Mouse (Mus musculus) layer of hippocampus, adult 18-20 months (tissue): Measurements from ENCODE around the gene Gdpd3. TPM values are rescaled to one million over a fixed set of nuclear protein-coding genes. Genes with fewer than 3 reads are reported as not detected.
A peak's percentile ranks its signal among the peaks of the same experiment; 100 is the strongest.
"Not testable (repeated sequence)": the region's sequence is repeated elsewhere in the genome, so short reads cannot be mapped to it uniquely, and the experiment has no call there.

ENCODE experiments used
- DNase-seq, 2 experiments: peaks; one replicate each; pipeline ENCODE4 v3.0.0; 2022; ENCODE audit warnings: low spot score in 2 of 2
- total RNA-seq, 2 experiments: library from RNA; stranded (reverse); gene quantifications; 2 replicates each; pipeline ENCODE4 v1.2.3; 2021

The Gdpd3 gene
- total RNA-seq, 2 experiments from 2014 or later, result 2.2 to 4.6 TPM

DNA sequence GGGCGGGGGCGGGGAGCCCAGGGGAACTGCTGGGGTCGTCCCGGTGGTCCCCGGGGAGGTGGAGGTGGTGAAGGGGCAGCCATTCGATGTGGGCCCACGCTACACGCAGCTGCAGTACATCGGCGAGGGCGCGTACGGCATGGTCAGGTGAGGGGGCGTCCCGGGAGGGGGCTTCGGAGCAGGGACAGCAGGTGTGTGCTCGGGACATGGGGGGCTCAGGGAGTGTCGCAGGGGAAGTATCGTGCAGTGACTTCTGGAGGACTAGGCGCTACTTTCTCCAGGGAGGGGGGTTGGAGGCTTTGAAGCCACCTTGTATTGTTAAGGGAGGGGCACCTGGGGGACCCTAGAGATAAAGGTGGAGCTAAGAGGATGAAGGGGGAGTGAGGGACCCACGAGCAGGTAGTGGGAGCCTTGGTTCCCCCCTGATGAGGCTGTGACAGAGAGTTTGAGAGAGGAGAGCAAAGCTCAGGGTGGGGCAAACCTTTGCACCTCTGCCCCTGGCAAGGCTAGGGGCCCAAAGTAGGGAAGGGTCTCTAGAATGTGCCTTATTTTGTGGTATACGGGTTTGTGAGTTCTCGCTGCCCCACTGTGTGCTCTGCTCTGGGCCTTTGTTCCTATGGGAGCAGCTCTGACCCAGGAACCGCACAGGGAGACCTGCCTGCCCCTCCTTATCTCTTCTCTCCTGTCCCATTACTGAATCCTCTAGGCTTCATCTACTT is 6.3 kb upstream of the Gdpd3 start:
- DNase-seq, result no peak

DNA sequence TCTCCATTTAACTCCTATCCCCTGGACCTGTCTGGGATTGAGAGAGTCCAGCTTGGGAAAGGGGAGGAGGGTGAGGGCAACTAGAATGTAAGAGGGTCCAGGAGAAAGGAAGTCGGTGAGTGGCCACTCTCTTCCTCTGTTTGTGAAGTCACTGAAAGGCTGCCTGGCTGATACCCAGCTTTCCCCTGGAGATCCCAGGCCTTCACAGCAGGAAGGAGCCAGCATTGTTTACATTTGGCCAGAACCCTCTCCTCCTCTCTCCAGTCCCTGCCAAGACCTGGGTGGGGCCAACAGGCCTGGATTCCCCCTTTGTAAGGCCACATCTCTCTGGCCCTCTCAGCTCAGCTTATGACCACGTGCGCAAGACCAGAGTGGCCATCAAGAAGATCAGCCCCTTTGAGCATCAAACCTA is 5.7 kb upstream of the Gdpd3 start:
- DNase-seq, result no peak

DNA sequence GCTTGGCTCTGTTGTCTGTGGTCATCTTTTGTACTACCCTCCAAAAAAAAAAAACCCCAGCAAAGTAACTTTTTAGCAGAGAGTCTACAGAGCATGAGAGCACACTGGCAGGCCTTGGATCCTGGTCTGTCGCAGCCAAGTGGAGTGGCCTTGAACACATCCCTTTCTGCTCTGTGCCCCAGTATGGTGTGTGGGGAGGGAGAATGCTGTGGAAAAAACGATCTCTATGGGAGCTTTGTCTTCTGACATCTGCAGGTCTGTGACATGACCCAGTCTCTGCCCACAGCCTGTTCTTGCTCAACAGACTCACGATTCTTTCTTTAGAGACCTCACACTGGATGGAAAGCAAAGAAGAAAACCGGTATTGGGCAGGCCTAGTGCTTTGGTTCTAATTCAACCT is 5.2 kb upstream of the Gdpd3 start:
- DNase-seq, result no peak

DNA sequence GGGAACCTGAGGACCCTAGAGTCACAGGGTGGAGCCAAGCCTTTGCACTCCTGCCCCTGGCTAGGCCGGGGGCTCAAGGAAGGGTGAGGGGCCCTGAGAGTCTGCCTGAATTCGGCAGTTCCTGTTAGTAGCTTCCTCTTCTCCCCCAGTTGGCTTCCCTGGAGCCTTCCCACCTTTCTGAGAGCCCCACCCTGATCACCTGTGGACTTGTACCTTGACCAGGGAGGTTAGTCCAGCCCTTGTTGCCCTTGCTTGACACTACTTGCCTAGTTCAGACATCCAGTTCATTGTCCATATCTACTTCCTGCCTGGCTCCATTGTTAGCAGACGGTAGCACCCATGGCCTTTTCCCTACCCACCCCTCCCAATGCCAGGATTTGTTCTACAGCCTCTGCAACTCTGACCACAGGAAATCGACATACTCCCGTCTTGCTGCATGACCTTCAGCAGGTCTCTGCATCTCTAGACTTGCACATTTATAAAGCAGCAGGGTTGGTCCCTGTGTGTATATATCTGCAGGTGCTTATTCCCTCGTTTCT is 4.5 kb upstream of the Gdpd3 start:
- DNase-seq, result no peak

DNA sequence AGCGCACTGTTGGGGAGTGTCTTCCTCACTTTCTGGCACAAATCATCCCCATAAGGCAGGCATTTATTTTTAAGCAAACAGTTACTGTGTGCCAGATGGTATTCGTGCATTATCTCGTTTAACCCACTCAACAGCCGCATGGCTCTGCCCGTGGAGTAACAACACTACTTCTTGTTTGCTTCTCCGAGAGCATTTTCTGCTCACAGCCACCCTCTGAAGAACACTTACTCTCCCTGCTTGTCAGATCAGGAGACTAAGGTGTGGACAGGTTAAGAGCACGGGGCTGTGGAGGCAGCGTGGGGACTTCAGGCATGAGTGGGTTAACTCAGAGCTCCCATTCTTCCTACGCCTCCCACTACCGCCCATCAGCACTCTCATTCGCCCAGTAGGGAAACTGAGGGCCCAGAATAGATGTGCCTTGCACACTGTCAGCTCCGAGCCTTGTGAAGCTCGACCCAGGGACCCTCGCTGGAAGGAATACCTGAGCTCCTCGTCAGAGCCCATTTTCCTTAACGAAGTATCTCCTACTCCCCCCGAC is 3.6 kb upstream of the Gdpd3 start:
- peak; percentile 68 to 88 for DNase-seq

DNA sequence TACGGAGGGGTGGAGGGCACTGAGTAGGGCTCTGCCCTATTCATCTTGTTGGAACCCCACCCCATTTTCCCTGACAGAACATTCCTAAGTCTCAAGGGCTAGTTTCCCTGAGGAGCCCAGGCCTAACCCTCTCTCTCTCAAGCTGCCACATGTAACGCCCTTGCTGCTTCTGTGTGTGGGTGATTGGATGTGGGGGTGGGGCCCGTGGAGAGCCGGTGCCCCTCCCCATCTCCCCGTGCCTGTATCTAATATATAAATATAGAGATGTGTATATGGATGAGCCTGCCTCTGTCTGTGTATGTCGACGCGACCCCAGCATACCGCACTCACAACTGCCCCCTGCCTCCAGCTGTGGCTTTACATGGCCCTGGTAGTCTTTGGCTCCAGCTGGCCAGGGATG is 594 bp upstream of the Gdpd3 start:
- no peak for DNase-seq

DNA sequence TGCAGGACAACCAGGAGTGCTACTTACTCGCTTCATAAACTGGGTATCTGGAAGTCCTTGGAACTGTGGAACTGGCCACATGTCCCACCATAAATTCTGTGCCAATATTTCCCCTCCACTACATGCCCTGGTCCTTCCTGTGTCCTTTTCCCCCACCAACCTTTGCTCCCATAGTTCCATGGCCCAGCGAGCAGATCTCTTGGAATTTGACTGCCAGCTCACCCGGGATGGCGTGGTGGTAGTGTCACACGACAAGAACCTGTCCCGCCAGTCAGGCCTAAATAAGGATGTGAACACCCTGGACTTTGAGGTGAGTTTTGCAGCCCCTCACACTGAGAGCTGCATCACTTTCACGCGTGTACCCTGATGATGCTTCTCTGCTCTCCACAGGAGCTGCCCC is 867 bp downstream of the Gdpd3 start:
- no peak for DNase-seq

DNA sequence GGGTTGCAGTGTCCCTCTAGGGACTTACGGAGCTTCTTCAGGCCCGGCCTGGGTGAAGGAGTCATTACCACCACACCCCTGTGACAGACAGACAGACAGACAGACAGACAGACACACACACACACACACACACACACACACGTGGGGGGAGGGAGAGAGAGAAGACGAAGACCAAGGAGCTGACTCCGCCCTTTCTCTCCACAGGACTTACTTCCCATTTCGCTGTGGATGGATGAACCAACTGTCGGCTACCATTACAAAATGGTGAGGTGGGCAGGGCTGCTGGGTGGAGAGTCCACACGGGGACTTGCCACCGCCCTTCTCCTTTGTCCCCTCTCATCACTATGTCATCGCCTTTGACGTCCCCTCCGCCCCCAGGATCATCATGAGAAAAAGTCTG is 4.7 kb downstream of the Gdpd3 start:
- no peak for DNase-seq

DNA sequence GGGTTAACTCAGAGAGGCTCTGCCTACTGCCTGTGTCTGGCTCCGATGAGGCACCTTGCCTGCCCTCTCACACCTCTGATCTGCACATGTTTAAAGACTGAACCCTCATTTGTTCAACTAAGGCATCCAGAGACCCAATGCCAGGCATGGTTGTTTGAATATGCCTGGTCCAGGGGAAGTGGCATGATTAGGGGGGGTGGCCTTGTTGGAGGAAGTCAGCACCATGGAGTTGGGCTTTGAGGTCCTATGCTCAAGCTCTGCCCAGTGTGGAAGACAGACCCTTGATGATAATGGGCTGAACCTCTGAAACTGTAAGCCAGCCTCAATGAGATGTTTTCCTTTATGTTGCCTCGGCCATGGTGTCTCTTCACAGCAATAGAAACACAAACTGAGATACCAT is 7.2 kb downstream of the Gdpd3 start:
- no peak for DNase-seq

DNA sequence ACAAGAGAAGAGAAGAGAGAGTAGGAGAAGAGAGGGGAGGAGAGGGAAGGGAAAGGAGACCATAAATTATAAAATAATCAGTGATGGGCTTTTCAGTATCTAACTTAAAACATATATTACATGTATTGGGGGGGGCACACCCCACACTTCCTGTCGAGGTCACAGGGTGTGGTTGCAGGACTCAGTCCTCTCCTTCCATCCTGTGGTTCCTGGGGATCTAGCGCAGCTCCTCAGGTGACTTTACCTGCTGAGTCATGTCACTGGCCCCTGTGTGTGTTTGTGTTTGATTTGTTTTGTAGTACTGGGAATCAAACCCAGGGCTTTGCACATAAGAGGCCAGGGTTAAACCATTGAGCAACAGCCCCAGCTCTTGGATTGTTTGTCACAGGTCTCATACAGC is 8.3 kb downstream of the Gdpd3 start:
- no peak for DNase-seq

DNA sequence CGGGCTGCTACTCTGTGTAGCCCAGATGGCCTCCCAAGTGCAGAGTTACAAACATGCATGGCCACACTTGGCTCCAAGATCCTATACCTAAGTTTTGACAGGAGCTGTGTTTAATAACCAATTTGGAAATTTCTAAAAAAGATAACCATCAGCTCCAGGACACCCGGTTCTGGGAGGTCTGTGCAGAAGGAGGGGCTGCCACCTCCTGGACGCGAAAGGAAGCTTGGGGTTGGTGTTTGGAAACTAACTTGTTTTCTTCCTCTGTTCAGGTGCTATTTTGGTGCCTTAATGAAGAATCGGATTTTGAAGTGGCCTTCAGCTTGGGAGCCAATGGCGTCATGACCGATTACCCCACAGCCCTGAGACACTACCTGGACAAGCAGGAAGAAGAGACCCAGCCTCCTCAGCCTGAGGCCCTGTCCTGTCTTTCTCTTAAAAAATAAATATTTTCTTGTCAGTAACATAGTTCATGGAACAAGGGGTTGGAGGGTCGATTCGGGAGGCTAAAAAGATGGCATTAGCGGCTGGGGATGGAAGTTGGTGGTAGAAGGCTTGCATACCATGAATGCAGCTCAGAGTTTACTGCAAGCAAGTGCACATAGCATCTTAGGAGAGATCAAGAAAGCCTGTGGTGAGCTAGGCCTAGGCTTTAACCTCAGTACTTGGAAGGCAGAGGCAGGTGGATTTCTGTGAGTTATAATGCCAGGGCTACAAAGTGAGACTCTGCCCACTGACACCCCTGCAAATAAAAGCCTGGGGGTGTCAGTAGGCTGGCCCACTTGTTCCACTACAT is 9.2 kb downstream of the Gdpd3 start:
- no peak for DNase-seq

DNA sequence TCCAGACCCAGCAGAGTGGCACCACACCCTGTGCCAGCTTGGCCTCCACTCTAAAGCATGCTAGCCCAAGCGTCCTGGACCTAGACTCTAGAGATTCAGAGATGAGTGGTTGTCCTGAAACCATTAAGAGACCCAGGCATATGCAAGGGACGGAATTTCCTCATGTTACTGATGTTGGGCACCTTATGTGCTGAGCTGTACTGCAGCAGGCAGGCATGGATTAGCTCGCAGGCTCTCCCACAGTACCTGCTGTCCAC is 9.8 kb downstream of the Gdpd3 start:
- no peak for DNase-seq

DNA sequence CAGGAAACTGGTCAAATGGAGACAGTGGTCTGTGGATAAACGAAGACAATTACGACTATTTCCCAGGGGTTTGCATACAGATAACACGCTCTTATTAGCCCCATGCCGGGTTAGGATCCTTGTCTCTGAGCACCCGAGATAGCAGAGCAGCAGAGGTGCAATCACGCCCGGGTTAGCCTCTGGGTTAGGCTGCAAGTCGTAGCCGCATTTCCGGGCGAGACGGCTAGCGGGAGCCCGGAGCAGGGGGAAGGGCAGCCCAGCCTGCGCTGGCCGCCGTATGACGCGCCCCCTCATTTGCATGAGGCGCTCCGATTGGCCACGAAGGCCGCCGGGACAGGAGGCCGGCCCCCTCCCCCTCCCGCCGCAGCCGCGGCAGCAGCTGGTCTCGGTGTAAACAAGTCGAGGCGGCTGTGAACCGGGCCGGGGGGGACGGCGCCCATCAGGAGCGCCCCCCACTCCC is 10.5 kb downstream of the Gdpd3 start, which contains the start of gene Ypel3:
TSS of gene Ypel3 (plus strand) at position 358 of the 460 bp plus-strand sequence.
- DNase-seq, result peak; percentile 95 to 97

DNA sequence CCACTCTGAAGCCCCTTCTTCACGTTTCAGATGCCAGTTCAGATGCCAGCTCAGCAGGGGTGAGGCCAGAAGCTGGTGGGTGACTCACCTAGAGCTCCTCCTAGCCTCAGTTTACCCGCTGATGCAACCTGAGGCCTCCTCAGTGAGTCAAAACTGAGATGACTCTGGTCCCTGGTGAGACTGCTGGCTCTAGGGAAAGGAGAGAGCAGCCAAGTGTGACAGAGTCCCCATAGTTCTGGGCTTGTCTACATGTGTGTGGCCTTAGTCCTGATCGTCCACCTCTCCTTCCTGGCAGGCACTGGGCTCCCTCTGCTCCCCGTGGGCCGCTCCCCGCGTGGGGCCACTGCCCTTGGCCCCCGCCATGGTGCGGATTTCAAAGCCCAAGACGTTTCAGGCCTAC is 11.3 kb downstream of the Gdpd3 start:
- no peak for DNase-seq

DNA sequence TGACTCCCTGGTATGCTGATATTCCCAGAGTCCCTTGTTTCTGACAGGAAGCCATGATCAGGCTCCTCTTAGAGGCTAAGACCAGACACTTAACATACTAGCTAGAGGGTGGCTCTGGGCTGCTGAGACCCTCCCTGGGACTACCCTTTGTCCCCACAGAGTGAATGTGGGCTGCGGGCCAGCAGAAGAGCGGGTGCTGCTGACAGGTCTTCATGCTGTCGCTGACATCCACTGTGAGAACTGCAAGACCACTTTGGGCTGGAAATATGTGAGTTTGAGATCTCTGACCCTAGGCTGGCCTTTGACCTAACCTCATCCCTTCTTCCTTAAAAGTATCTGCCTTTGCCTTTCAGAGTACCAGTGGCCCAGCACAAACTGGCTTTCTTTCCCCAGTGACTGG is 12.0 kb downstream of the Gdpd3 start:
- DNase-seq, result no peak

DNA sequence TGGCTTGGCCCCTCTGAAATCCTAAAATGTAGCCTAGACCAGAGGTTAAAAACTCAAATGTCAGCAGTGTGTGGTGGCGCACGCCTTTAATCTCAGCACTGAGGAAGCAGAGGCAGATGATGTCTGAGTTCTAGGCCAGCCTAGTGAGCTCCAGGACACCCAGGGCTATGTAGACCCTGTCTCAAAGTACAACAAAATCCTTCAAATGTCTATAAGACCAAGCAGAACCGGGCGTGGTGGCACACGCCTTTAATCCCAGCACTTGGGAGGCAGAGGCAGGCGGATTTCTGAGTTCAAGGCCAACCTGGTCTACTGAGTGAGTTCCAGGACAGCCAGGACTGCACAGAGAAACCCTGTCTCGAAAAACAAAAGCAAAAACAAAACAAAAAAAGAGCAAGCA is 13.0 kb downstream of the Gdpd3 start:
- not testable (repeated sequence) for DNase-seq

DNA sequence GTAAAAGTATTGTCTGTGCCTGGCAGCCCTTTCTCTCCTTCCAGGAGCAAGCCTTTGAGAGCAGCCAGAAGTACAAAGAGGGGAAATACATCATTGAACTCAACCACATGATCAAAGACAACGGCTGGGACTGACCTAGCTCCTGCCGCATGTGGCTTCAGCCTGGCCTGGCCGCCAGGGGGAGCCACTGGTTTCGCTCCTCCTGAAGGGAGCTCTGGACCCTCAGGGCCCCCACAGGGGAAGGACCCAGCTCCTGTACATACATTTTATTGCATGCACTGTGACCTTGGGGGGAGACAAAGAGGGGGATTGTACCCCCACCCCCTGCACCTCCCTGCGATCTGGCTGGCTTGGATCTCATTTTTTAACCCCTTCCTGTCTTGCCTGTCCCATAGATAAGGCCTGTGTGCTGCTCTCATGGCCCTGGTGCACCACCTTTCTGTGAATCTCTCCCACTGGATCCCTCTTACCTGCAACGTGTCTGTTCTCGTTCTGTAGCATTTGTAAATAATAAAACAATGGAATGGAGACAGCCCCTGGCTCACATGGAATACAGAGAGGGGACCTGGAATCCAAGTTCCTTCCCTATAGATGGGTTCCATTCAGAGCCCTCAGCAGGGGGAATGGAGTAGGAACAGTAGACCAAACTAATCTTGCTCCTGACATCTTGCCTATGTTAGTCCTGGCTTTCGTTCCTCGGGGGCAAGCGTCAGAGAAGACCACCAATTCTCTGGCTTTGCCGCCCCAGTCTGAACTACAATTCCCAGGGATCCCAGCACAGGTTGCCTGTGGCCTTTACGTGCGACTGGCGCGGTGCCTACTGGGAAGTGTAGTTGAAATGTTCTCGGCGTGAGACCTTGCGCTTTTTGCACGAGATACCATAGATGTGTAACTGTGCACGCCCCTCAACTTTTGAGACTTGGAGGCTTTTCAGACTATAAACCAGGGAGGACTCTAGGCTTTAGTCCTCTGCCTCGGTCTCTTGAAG is 14.1 kb downstream of the Gdpd3 start:
- peak; percentile 76 to 89 for DNase-seq

DNA sequence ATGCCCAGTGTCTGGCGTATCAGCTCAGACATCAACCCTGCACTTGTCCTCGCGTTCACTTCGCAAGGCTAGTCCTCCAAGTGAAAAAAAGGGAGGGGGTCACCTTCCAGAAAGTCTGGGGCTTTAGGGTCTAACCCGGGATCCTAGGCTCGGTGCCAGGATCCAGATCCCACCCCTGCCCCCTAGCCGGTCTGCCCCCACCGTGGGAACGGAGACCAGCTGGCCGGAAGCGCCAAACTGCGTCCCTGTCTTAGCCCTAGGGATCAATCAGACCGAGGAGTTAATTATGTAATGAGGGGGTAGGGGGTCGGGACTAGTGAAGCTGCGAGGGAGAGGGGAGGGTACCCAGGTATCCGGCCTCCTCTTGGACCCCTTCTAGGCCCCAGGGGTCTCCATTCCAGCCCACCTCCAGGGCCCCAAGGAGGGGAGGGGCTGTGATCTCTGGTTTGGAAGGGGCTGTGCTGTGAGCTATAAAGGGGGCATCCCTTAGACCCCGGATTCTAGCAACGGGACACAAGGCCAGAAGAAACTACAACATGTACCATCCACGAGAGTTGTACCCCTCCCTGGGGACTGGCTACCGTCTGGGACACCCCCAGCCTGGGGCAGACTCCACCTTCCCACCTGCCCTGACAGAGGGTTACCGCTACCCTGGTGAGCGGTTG is 15.0 kb downstream of the Gdpd3 start, which contains the start of gene Tbx6:
TSS of gene Tbx6 (plus strand) at position 513 of the 665 bp plus-strand sequence.
- DNase-seq, result no peak

DNA sequence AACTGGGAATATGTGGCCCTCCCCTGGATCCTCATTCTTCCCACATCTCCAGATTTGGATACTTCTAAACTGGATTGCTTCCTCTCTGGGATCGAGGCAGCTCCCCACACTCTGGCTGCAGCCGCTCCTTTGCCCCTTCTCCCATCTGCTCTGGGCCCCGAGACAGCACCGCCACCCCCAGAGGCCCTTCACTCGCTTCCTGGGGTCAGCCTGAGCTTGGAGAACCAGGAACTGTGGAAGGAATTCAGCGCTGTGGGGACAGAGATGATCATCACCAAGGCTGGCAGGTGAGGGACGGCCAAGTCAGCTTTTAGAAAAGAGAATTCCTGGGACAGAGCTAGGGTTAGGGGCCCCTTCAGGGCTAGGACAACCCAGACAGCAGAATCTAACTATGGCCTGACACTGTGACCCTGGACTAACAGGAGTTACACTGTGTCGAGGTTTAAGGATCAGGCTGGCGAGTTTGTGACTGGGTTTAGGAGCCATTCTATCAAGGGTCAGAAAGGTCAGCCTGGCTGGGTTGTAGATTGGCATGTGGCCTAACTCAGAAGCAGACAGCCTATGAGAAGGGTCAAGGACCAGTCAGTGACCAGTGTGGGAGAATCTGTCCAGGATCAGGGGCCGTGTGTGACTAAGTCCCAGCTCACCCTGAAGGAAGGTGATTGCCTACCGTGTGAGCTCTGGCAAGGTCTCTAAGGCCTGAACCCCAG is 15.7 kb downstream of the Gdpd3 start:
- DNase-seq, result no peak

DNA sequence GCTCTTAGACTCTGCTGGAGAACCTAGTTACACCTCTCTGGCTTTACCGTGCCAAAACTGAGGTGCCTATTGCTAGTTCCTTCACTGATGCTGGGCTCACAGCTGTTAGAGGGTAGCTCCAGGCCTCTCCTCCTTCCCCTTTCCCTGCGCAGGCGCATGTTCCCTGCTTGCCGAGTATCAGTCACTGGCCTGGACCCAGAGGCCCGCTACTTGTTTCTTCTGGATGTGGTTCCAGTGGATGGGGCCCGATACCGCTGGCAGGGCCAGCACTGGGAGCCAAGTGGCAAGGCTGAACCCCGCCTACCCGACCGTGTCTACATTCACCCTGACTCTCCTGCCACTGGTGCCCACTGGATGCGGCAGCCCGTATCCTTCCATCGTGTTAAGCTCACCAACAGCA is 16.6 kb downstream of the Gdpd3 start:
- no peak for DNase-seq
